Mouse (Mus musculus) olfactory bulb, adult 2 months (tissue): ENCODE measurements around the gene H2-M11.

Experiments used
- CTCF ChIP-seq: fragments of 200-500 bp; IDR thresholded peaks from 2 replicates; pipeline ENCODE4 v1.5.1; 2012; ENCODE audit warnings: low read depth, mild to moderate bottlenecking, low read length, moderate library complexity; ENCODE audit not compliant: insufficient read depth
- POLR2A ChIP-seq: fragments of 200-500 bp; IDR thresholded peaks from 2 replicates; pipeline ENCODE4 v1.6.1; 2012; ENCODE audit warnings: mild to moderate bottlenecking, low read depth, low read length, moderate library complexity; ENCODE audit not compliant: insufficient read depth

- TF ChIP-seq CTCF (no peak), POLR2A (no peak)
Observed at GRCm38 (mm10) chr17:36500435-36500834, 46.4 kb upstream of the H2-M11 start.
